Mouse (Mus musculus): ENCODE data around the gene Inhba. TPM values are rescaled to one million over a fixed set of nuclear protein-coding genes. Genes with fewer than 3 reads are reported as not detected.

Gene Inhba
- polyA plus RNA-seq, 1 experiment from 2014 or later: 0.73 TPM

- no peaks in the 10 kb centered on the region for H3K36me3 ChIP-seq
- no peak overlapping the region for H3K27ac ChIP-seq
- ATAC-seq: no peak
- no peak overlapping the region for H3K4me3 ChIP-seq
- no peaks in the 10 kb centered on the region for H3K27me3 ChIP-seq (replicated peaks)
- H3K9me3 ChIP-seq (replicated peaks): no peaks in the 10 kb centered on the region
- H3K4me2 ChIP-seq: no peak overlapping the region
- no peaks in the 10 kb centered on the region for H3K4me1 ChIP-seq
- H3K9ac ChIP-seq: no peak overlapping the region
These were observed 20.8 kb downstream of the Inhba start for GRCm38 (mm10) chr13:16032425-16032824.

GRCm38 (mm10) chr13:16032935-16033592 is 21.4 kb downstream of the Inhba start:
- Histone ChIP-seq H3K27ac (no peak overlapping the region), H3K4me2 (no peak overlapping the region), H3K36me3 (no peaks in the 10 kb centered on the region), H3K4me1 (no peaks in the 10 kb centered on the region), H3K4me3 (no peak overlapping the region), H3K9me3 (replicated peaks) (no peaks in the 10 kb centered on the region), H3K27me3 (replicated peaks) (no peaks in the 10 kb centered on the region), H3K9ac (no peak overlapping the region)
- no peak for ATAC-seq
- WGBS (ENCODE audit: insufficient replicate concordance): 56% methylated on average over 6 of the region's 6 CpGs

DNA sequence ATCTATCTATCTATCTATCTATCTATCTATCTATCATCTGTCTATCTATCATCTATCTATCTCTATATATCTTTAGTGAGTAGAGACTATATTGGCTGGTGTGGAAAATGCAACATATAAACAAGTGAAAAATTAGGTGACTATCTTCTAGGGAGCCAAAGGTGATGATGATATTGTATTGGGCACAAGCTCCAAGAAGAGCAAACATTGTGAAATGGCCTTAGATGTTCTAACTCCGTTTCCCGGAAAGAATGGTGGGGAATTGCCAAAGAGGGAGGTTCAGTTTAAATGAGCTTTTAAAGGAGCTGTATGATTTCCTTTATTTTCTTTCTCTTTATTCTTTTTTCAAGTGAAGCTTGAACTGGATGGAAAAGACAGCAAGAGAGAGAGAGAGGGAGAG is 57.4 kb downstream of the Inhba start:
- no peak overlapping the region for H3K9ac ChIP-seq
- no peak for ATAC-seq
- H3K4me3 ChIP-seq: no peak overlapping the region
- 61% methylated on average over 2 of the region's 2 CpGs for WGBS (ENCODE audit: insufficient replicate concordance)
- no peaks in the 10 kb centered on the region for H3K9me3 ChIP-seq (replicated peaks)
- no peaks in the 10 kb centered on the region for H3K27me3 ChIP-seq (replicated peaks)
- no peaks in the 10 kb centered on the region for H3K36me3 ChIP-seq
- no peak overlapping the region for H3K27ac ChIP-seq
- no peaks in the 10 kb centered on the region for H3K4me1 ChIP-seq
- H3K4me2 ChIP-seq: no peak overlapping the region

GRCm38 (mm10) chr13:16077276-16077675 is 65.6 kb downstream of the Inhba start:
- no peak overlapping the region for H3K9ac ChIP-seq
- WGBS (ENCODE audit: insufficient replicate concordance): 57% methylated on average over 5 of the region's 5 CpGs
- no peak for ATAC-seq

GRCm38 (mm10) chr13:16078216-16078731 is 66.6 kb downstream of the Inhba start:
- 57% methylated on average over 7 of the region's 7 CpGs for WGBS (ENCODE audit: insufficient replicate concordance)
- Histone ChIP-seq H3K27me3 (replicated peaks) (no peaks in the 10 kb centered on the region), H3K27ac (no peak overlapping the region), H3K4me2 (no peak overlapping the region), H3K9ac (no peak overlapping the region), H3K36me3 (no peaks in the 10 kb centered on the region), H3K4me1 (no peaks in the 10 kb centered on the region), H3K4me3 (no peak overlapping the region), H3K9me3 (replicated peaks) (no peaks in the 10 kb centered on the region)
- no peak for ATAC-seq

More at GRCm38 (mm10) chr13:16077276-16077675, 65.6 kb downstream of the Inhba start:
- H3K27me3 ChIP-seq (replicated peaks): no peaks in the 10 kb centered on the region
- H3K9me3 ChIP-seq (replicated peaks): no peaks in the 10 kb centered on the region
- H3K4me1 ChIP-seq: no peaks in the 10 kb centered on the region
- no peak overlapping the region for H3K27ac ChIP-seq
- H3K36me3 ChIP-seq: no peaks in the 10 kb centered on the region
- H3K4me2 ChIP-seq: no peak overlapping the region
- H3K4me3 ChIP-seq: no peak overlapping the region

DNA sequence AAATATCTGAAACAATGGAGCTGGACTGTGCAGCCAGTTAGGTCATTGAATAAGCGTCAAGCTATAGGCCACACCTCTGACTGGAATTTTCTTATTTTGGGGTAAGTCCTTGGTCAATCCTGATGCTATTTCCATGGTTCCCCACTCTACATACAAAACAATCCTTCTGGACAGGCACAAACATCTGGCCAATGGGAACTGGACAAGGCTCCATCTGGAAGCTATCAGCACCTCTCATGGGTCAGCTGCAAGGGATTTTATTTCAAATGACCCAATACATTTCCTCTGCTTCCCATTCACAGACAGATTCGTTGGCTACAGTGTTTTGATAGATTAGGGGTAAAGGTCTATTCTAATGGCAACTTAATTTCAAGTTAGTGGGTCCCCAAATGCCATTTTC is 68.6 kb downstream of the Inhba start:
- 52% methylated on average over 2 of the region's 2 CpGs for WGBS (ENCODE audit: insufficient replicate concordance)
- Histone ChIP-seq H3K9me3 (replicated peaks) (no peaks in the 10 kb centered on the region), H3K4me1 (no peaks in the 10 kb centered on the region), H3K4me2 (no peak overlapping the region), H3K4me3 (no peak overlapping the region), H3K27ac (no peak overlapping the region), H3K27me3 (replicated peaks) (no peaks in the 10 kb centered on the region), H3K9ac (no peak overlapping the region), H3K36me3 (no peaks in the 10 kb centered on the region)
- ATAC-seq: no peak
